Mouse (Mus musculus) megakaryocyte progenitor cell, adult 5-6 weeks (primary cell): ENCODE data around the gene Bik. TPM values are rescaled to one million over a fixed set of nuclear protein-coding genes. Genes with fewer than 3 reads are reported as not detected.

ENCODE experiments used
- ATAC-seq: replicated peaks from 2 replicates; pipeline ENCODE4 v1.8.0; 2016; ENCODE audit warnings: mild to moderate bottlenecking, moderate TSS enrichment, inconsistent platforms; ENCODE audit not compliant: poor library complexity
- total RNA-seq, 2 experiments: library from RNA; stranded (forward) in 1 of 2; stranded (reverse) in 1 of 2; fragments of 157-497, 149-512 nt in 1 of 2; fragments of 200-1000 nt in 1 of 2; gene quantifications; 2 replicates each; pipeline versions ENCODE4 v1.2.3 to v1.2.4; 2015 to 2017

Bik gene
- total RNA-seq, 2 experiments from 2014 or later = 0.15 to 0.25 TPM

DNA sequence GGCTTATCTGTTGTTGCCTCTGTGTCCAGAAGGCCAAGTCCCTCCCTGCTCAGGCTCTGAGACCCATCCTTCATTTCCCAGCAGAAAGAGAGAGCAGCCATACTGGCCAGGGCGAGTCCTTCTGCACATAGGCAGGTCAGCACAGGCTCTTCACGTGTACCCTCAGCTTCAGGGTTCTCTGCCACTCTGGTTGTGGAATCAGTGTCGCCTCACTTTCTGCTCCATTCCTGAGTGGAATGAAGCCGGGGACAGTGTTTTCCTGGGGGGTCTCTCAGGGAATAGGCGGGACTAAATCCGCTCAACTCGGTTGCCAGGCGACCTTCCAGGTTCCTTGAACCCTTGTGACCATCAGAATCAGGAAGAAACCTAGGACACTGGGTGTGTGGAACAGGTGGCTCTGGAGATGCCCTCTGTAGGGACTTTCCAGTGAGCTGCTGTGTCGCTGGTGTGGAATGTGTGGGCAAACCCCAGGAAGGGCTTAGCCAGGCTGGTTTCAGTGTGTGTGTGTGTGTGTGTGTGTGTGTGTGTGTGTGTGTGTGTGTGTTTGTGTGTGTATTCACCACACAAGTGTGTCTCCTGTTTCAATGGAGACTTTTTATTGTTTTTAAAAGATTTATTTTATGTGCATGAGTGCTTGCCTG, 15.1 kb downstream of the Bik start:
- ATAC-seq = no peak

DNA sequence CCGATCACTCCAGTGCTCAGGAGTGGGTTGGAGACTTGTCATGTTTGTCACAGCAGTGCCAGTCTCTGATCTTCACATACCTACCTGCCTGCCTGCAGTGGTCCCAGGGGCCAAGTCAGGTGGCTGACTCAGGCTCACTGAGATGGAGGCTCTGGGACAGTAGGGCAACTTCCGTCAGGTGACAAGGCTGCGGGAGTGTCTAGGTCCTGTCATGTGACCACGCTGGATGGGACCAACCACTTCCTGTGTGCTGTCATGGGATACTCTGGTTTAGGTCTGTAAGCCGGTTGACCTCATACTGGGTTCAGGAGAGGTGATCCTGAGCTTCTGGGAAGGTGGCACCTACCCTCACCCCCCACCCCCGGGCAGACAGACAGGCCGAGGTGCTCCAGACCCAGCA, 19.4 kb downstream of the Bik start:
- no peak for ATAC-seq

GRCm38 (mm10) chr15:83547144-83547543, 20.5 kb downstream of the Bik start:
- no peak for ATAC-seq

- no peak for ATAC-seq
These were observed 23.5 kb downstream of the Bik start for GRCm38 (mm10) chr15:83550137-83550536.

DNA sequence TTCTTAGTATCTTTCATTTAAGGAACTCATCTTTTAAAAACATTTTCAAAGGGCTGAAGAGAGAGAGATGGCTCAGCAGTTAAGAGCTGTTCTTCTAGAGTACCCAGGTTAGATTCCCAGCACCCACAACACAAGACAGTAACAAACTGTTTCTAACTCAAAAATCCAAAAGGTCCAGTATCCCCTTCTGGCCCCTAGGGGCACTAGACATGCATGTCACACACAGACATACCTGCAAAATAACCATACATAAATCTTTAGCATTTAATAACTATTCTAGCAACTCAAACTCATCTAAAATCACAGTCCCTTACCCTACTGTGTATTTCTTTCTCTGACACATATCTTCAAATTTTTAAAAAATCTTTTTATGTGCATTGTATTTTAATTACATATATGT, 27.2 kb downstream of the Bik start:
- no peak for ATAC-seq

- peak; percentile 92 for ATAC-seq
These were observed 28.7 kb downstream of the Bik start for GRCm38 (mm10) chr15:83555161-83555974.

DNA sequence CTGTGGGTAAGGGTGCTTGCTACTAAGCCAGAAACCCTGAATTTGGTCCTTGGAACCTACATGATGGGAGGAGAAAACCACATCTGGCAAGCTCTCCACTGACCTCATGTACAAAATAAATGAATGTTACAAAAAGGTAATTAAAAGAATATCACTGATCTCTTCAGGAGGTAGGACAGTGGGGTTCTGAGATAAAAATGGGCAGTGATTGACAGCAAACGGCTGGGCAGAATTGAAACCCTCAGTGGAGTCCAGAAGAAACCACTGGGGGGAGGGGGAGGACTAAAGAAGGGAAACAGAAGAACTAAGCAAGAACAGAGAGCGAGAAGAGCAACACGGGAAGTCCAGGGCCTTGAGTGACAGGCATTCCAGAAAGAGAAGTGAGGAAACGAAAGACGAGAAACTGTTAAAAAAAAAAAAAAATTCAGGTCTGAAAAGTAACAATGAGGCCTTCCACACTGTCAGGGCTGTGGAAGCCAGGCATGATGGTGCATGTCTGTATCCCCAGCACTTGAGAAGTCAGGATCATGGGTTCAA, 34.3 kb downstream of the Bik start:
- ATAC-seq = peak; percentile 21

DNA sequence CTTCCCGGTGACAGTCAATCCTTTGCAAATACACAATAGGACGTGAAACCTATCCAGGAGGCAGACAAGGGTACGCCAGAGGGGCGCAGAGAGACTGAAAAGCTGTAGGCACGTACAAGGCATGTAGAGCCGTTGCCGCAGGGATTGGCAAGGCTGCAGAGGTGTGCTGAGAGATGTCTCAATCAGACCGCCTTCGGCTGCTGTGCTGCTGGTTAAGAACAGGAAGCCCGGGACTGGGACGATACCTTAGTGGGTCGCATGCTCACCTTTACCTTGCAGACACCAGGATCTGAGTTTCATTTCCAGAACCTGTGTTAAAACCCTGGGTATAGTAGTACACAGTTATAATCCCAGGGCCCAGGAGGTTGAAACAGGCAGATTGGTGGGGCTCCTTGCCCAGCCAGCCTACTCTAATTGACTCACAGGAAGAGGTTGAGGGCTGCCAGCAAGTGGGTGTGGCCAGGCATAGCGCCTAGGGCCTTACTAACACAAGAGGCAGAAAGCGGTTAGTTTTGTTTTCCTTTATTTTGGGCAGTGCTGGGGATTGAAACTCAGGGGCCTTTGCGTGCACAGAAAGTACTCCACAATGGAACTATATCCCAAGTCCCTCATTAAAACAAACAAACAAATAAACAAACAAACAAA, 36.1 kb downstream of the Bik start:
- ATAC-seq = peak; percentile 69

DNA sequence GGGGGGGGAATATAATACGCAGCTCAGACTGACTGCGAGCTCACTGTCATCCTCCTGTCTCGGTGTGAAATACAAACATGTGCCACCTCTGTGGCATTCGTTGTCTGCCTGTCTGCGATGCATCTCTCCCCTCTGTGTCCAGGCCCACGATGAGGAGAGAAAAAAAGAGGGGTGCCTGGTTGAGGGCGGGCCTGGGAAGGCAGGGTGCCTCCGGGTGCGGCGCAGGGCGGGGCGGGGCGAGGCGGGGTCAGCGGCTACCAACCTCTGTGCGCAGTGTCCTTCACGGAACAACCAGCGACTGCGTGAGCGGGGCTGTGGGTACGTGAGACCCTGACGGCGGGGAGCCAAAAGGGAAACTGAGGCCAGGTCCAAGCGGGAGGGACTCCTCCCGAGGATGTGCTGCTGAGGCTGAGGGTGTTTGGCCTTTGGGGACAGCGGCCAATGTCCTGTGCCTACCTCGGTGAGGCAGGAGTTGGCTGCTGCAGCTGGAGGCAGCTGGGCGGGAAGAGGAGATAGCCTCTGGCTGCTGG, 36.7 kb downstream of the Bik start, which contains the start of the genes Tspo and Mcat:
Gene Tspo (plus strand): TSS at position 266 of the 530 bp plus-strand sequence.
Gene Mcat (minus strand): TSS at position 461 of the 530 bp plus-strand sequence.
- peak; percentile 60 for ATAC-seq

- ATAC-seq = peak; percentile 32; the same call in 1 of the 2 replicates
These were observed 37.4 kb downstream of the Bik start for GRCm38 (mm10) chr15:83563857-83564651.

GRCm38 (mm10) chr15:83565434-83565833, 38.8 kb downstream of the Bik start:
- ATAC-seq = no peak

DNA sequence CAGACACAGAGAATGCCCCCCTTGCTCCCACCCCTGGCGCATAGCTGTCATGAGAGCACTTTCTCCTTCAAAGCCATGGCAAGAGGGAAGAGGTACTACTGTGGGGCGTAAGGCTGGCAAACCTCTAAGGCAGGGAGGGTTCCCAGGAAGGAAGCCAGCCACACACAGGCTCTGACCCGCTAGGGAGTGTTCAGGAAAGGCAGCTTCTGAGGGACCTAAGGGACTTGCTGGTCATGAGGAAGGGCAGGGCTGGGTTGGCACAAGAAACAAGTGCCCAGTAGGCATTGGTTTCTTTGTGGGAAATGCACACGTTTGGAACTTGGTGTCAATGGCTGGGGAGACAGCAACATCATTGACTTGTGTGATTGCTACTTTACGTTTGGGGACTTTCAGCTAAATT, 39.3 kb downstream of the Bik start:
- ATAC-seq = no peak

DNA sequence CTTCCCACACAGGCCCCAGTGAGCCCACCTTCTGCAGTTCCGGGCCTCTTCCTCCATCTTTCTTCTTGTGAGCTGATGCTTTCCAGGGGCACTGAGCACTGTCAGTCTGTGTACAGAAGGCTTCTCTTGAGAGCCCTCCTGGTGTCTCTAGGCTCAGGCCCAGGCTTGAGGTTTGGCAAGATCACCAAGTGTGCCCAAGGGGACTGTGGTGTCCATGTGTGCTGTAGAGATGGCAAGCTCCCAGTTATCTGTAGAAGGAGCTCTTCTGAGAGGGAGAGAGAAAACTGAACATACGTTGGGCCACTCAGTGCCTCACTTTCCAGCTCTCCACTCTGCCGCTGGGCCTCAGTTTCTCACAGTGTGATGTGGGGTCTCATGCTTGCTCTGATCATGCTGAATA, 41.1 kb downstream of the Bik start:
- 0 out of 2 replicates have a peak, but pooled peaks have one; percentile 7 for ATAC-seq

DNA sequence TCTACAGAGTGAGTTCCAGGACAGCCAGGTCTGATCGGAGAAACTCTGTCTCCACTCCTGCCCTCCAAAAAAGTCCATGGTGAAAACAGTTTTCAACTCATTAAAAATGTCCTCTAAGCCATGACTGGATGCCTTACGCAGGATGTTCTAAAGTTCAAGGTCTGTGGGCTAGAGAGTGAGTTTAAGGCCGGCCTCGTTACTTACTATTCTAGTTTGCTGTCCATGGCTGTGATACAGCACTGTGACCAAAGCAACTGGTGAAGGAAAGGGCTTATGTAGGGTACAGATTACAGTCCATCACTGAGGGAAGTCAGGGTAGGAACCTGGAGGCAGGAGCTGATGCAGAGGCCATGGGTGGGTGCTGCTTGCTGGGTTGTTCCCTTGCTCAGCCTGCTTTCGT, 41.9 kb downstream of the Bik start:
- no peak for ATAC-seq

- peak; percentile 51 for ATAC-seq
These were observed 43.0 kb downstream of the Bik start for GRCm38 (mm10) chr15:83569682-83570081.

DNA sequence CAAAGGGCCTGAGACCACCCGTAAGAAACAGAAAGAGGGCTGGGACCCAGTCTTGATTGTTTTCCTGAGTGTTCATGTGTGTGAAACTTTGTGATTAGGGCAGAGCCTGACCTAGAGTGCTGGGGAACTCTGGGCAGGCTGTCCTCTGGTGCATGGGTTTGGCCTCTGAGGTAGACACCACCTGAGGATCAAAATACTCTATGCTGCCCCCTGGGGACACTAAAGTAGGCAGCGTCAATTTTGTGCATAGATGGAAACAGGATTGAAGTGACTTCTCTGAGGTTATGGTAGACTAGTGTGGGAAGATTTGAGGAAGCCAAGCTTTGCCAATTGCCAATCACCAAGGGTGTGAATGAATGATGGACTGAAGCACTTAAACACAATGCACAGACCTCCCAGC, 44.0 kb downstream of the Bik start:
- ATAC-seq = peak; percentile 35; the same call in 1 of the 2 replicates

DNA sequence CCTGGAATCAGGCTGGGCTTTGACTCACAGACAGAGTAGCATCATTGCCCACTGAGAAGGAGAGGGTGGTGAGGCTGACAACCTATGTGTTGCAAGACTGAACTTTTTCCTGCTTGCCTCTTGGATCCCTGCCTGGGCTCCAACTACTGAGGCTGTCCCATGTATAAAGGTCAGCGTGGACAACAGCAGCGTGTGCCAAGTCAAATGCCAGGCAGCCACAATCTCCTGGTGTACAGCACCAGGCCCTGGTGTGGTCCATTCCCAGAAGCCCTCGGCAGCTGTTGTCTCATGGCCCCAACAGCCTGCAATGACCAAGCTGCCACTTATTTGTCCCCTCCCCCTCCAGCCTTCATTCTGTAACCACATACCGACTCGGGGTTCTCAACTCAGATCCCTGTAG, 45.0 kb downstream of the Bik start:
- no peak for ATAC-seq

- ATAC-seq = no peak
These were observed 45.5 kb downstream of the Bik start for GRCm38 (mm10) chr15:83572132-83572531.

- ATAC-seq = no peak
These were observed 46.9 kb downstream of the Bik start for GRCm38 (mm10) chr15:83573606-83574005.

DNA sequence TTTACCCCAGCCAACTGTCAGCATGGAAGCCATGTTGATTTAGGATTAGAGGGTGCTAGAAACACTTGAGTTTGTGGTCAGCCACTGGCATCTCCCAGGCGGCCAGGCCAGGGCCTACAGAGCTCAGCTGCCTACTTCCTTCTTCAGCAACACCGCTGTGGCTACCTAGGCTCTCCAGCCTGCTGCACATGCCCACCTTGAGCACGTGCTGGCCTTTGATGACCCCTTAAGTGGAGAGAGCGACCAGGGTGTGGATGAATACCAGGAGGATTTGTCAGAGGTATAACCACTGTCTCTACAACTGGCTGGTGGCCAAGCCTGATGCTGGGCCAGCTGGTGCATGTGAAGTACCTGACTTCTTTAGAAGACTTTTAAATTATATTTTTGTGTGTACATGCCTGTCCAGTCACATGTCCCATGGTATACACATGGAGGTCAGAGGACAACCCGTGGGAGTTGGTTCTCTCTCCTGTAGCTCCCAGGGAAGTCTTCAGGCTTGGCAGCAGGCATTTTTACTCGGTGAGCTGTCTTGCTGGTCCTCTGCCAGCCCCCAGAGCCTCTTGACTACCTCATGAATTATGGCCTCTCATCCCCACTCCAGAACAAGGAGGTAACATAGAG, 48.2 kb downstream of the Bik start:
- no peak for ATAC-seq
